Mouse (Mus musculus): ENCODE measurements around the gene Hexb. TPM values are rescaled to one million over a fixed set of nuclear protein-coding genes. Genes with fewer than 3 reads are reported as not detected.
"Not testable (repeated sequence)": the region's sequence is repeated elsewhere in the genome, so short reads cannot be mapped to it uniquely, and the experiment has no call there.

Gene Hexb
- total RNA-seq, 1 experiment from 2014 or later: 26.6 TPM

- DNase-seq: no peak
These were observed 17.9 kb downstream of the Hexb start for GRCm38 (mm10) chr13:97180113-97180828.

GRCm38 (mm10) chr13:97178943-97179342 lies 19.2 kb downstream of the Hexb start:
- no peak for DNase-seq

- no peak for DNase-seq
These were observed 21.4 kb downstream of the Hexb start for GRCm38 (mm10) chr13:97176731-97177130.

GRCm38 (mm10) chr13:97175520-97176264 lies 22.5 kb downstream of the Hexb start:
- DNase-seq: no peak

GRCm38 (mm10) chr13:97145834-97146233 lies 52.3 kb downstream of the Hexb start:
- DNase-seq: peak; percentile 27

GRCm38 (mm10) chr13:97142321-97142720 lies 55.8 kb downstream of the Hexb start:
- DNase-seq: no peak

- DNase-seq: not testable (repeated sequence)
These were observed 59.7 kb downstream of the Hexb start for GRCm38 (mm10) chr13:97138404-97138931.

GRCm38 (mm10) chr13:97137466-97138400 lies 60.4 kb downstream of the Hexb start, which contains the start of the genes Gfm2 and Nsa2:
TSS of gene Gfm2 (plus strand) at chr13:97137937.
TSS of gene Nsa2 (minus strand) at chr13:97137937.
- DNase-seq: peak; percentile 80

GRCm38 (mm10) chr13:97130413-97130812 lies 67.7 kb downstream of the Hexb start:
- not testable (repeated sequence) for DNase-seq

GRCm38 (mm10) chr13:97129654-97130053 lies 68.5 kb downstream of the Hexb start:
- DNase-seq: not testable (repeated sequence)

Other genes starting within 250 kb of the Hexb start
- gene 1700029F12Rik, start 164.0 kb downstream of the Hexb start, total RNA-seq (2021): not detected in 2 replicates
- 6.9 and 10.1 TPM in 2 replicates for gene Fam169a, start 131.1 kb downstream of the Hexb start, total RNA-seq (2021)
- 23.3 and 33.2 TPM in 2 replicates for gene Gm6169, start 99.1 kb downstream of the Hexb start, total RNA-seq (2021)
- 47.8 and 50.1 TPM in 2 replicates for gene Gfm2, start 60.4 kb downstream of the Hexb start, total RNA-seq (2021)
- gene Nsa2, start 60.4 kb downstream of the Hexb start, total RNA-seq (2021): 71.3 and 76.8 TPM in 2 replicates
- gene Enc1, start 42.7 kb upstream of the Hexb start, total RNA-seq (2021): 5.9 and 6.1 TPM in 2 replicates